Mouse (Mus musculus) lung, postnatal 0 days (tissue): Measurements from ENCODE around the gene Nmb.

Source experiments
- CTCF ChIP-seq: IDR thresholded peaks from 2 replicates; pipeline ENCODE4 v1.5.1; 2016; ENCODE audit warnings: antibody characterized with exemption, mild to moderate bottlenecking
- EP300 ChIP-seq: IDR thresholded peaks from 2 replicates; pipeline ENCODE4 v1.6.1; 2016; ENCODE audit warnings: antibody characterized with exemption, mild to moderate bottlenecking, control low read depth

GRCm38 (mm10) chr7:80935834-80936233 lies 31.0 kb upstream of the Nmb start:
- TF ChIP-seq CTCF: no peak
- TF ChIP-seq EP300: no peak
